Mouse (Mus musculus): ENCODE data around the gene Prkn.
A peak's percentile ranks its signal among the peaks of the same experiment; 100 is the strongest.
"Not testable (repeated sequence)": the region's sequence is repeated elsewhere in the genome, so short reads cannot be mapped to it uniquely, and the experiment has no call there.

The Prkn gene

DNA sequence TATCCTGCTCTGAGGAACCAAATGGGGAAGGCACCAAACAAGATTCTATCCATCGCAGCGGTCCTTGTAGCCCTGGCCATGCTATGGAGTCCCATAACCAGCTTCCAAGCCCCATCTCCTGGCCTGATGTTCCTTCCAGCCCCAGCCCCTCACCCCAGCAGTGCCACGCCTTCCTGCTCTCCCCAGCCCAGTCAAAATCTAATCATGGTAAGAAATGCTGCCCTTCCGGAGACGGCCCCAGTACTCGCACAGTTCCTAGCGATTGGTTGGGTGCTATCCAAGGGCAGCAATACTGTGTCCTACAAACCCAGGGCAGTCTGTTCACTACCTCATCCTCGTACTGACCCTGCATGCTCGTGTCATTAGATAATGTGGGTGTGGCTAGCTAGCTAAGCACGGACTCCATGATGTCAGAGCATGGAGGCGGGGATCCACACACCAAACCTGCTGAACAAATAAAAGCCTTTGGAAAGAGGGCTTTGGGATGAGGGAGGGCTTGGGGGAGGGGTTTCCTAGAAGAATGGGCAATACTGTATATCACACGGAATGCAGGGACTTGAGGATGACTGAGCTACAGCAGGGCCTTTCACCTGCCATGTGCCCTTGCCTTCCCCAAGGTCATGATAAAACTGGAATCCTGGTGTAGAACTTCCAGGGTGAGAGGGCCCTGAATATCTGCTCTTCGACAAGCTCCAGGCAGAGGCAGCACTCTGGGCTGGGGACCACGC is 1148.1 kb downstream of the Prkn start:
- no peak for DNase-seq (ENCODE audit: low spot score)

DNA sequence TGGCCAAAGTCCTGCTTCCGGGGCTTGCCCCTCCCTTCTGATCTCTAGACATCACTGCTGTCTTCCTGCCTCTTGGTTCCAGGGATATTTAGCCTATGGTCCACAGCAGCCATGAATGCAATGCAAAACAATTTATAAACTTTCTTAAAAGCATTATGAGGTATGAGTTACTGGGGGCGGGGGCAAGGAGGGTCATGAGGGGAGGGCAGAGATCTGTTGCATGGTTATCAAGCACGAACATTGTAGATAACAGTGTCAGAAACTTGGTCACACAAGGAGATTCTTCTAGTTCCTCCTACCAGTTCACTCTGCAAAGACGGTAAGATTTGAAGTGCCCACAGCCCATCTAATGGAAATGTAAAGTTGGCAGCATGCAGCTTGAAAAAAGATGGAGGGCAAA is 1149.1 kb downstream of the Prkn start:
- no peak for DNase-seq (ENCODE audit: low spot score)

DNA sequence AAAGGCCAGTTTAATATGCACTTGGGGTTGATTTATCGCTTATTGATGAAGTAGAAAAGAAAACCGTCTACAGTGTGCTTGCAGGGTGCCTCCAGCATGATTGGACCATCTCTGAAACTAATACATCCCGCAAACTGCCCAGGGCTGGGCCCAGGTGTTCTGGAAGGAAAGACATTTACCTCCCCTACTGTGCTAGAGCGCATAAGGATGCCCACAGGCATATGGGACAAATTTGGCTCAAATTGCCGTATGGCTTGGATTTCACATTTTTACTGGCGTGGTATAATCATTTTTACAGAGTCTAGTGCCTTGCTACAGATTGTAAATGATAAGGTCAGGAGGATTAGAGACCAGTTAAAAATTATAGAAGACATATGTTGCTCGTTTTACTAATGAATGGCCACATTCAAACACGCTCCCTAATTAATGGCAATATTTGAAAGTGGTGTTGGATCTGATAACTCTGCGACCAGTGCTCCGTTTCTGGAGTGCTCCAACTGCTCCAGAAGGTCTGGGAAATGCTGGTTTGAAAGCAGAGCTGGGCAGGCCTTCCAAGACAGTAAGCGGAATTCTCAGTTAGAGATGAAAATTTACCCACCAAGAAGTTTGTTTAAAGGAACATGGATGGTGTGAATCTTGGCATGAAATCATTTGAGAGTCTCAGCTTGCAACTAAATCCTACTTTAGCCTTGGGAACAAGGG is 1150.4 kb downstream of the Prkn start:
- DNase-seq (ENCODE audit: low spot score), result no peak

DNA sequence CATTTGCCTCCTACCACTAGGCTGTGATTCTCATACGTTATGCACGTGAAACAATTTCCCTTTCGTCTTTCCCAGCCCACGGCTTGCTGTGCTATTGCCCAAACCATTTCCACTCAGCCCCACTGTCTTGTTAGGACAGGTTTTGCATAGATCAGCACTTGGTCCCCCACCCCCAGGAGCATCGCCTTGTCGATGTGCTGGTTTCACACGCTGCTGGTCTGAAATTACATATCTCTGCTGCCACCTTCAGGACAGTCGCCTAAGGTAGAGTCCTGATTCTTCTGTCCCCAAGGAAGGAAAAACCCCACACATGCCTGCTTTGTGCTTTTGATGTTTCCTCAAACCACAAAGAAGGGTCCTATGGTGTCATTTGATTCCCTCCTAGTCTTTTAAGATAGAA is 1153.1 kb downstream of the Prkn start:
- no peak for DNase-seq (ENCODE audit: low spot score)

- no peak for DNase-seq (ENCODE audit: low spot score)
These were observed 1154.1 kb downstream of the Prkn start for GRCm38 (mm10) chr17:11994252-11994651.

GRCm38 (mm10) chr17:11994754-11995153 is 1154.6 kb downstream of the Prkn start:
- not testable (repeated sequence) for DNase-seq (ENCODE audit: low spot score)

DNA sequence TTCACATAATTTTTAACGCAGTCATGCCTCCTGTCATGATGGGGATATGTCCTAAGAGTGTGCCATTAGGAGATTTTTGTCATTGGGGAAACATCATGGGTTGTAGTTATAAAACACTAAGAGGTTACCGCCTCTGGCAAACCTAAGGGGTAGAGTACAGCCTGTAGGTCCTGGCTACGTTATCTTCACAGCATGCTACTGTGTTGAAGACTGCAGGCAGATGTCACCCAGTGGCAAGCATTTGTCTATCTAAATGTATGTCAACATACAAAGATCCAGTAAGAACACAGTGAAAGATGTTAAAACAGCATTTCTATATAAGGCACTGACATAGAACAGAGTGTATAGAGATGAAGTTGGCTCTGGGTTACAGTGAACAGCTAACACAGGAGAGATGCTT is 1155.3 kb downstream of the Prkn start:
- no peak for DNase-seq (ENCODE audit: low spot score)

DNA sequence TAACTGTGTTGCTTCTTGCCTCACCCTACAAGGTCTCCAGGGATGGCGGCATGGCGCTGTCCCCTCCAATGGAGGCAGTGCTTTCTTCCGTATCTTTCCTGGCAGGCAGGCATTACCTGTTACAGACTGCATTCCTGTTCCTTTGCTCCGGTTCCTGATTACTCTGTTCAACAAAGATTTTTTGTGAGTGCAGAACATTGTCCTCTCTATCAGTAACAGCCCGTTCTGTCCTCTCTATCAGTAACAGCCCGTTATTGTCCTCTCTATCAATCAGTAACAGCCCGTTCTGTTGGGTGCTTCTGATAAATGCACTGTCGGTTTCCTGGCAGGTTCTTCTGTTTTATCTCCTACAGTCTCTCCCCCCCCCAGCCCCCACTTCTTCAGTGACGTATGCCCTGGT is 1156.1 kb downstream of the Prkn start:
- peak; percentile 28 for DNase-seq (ENCODE audit: low spot score)

- DNase-seq (ENCODE audit: low spot score), result no peak
These were observed 1160.1 kb downstream of the Prkn start for GRCm38 (mm10) chr17:12000285-12000684.

DNA sequence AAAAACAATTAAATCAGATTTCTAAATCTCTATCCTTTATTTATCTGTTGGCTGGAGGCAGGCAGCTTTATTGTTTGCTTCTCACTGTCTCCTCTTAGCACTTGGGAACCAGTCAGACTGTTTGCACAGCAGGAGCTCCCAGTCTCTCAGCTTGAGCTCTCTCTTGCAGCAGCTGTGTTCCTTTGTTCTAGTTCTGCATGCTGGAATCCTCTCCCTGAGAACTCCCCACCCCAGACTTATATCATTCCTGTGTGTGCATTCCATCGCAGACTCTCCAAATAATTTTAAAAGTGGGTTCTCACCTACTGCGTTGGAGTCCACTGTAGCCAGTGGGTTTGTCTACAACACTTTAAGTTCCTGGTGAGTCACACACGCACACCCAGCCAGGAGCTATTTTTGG is 1181.1 kb downstream of the Prkn start:
- DNase-seq (ENCODE audit: low spot score), result no peak

DNA sequence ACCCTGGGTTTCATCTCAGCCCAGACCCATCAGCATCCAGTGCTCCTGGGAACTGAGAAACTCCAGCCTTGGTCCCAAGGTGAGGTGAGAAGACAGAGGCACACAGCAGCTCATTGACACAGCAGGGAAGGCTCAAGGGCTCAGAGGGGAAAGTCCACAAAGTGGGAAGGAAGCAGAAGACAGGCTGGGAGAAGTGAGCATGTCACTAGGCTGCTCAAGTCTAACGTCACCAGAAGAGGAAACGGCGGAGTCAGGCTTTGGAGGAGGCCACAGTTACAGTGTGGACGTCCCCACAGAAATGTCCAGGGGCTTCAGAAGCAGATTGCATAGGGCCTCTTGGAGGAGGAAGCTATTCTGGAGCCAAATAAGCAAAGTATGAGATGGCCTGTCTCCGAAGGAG is 1189.2 kb downstream of the Prkn start:
- DNase-seq (ENCODE audit: low spot score), result no peak

GRCm38 (mm10) chr17:12029921-12030461 is 1189.8 kb downstream of the Prkn start:
- DNase-seq (ENCODE audit: low spot score), result no peak

DNA sequence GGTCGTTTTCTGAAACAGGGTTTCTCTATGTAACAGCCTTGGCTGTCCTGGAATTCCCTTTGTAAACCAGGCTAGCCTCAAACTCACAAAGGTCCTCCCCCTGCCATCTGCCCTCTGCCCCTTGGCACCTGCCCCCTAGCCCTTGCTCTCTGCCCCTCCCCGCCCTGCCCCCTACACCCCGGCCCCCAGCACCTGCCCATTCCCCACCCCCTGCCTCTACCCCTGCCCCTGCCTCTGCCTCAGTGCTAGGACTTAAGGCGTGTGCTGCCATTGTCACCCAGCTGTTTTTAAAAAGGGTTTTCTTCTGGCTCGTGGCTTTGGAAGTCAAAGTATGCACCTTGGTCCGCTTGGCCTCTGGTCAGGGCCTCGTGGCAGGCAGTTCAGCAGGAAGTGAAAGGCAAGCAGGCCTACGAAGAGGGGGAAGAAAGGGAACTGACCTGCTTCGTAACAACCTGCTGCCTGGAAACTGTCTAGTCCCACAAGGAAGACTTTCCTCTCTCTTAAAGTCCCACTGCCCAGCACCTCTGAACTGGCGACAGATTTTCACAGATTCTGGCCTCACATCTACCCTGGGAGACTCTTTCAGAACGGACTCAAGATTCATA is 1190.5 kb downstream of the Prkn start:
- peak; percentile 26 for DNase-seq (ENCODE audit: low spot score)

GRCm38 (mm10) chr17:12031203-12031942 is 1191.2 kb downstream of the Prkn start:
- peak; percentile 48 for DNase-seq (ENCODE audit: low spot score)

DNA sequence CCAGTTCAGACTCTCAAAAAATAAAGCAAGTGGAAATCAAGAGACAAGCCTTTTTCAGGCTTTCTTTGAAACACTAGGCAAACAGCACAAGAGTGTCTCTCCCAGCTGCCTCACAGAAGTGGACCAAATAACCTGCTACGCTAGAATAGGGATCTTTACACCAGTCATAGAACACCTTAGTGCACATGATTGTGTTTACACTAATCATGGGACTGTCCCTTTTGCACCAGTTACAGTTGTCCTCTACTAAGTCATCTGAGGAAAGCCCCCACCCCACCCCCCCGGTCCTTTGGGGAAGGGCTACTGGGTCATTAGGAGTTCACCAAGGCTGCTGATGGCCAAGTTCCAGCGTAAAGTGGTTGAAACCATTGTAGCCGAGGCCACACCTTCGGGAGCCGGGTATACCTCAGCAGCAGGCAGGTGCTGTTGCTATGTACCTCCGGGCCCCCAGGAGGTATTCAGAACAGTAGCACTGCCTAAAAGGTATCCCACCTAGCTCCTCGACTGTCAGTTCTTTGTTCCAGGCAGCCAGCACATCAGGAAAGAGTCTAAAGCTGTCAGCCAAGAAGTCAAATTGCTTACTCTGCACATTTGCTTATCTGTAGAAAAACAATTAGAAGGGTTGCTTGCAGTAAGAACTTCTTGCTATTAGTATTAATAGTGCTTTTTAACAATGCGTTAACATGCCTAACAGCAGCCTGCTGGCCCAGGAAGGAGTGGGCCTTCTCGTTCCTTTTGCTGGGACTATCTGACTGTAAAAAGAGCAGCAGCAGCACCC is 1192.0 kb downstream of the Prkn start:
- no peak for DNase-seq (ENCODE audit: low spot score)

DNA sequence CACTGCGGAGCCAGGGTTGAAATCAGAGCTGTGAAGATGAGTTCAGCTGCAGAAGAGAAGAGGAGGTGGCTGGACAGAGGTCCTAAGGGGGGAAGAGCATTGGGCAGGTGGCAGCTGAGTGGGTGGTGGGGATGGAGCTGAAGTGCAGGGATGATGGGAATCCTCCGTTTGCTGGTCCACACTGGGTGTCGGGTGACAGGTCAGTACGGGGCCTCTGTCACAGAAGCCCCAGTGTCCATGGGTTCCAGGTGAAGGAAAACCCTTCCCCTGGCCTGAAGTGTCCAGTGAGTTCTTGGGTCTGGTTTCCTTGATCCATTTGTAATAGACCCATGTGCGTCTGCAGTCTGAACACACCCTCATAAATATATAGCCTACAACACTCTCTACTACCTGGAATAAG is 1195.2 kb downstream of the Prkn start:
- no peak for DNase-seq (ENCODE audit: low spot score)

DNA sequence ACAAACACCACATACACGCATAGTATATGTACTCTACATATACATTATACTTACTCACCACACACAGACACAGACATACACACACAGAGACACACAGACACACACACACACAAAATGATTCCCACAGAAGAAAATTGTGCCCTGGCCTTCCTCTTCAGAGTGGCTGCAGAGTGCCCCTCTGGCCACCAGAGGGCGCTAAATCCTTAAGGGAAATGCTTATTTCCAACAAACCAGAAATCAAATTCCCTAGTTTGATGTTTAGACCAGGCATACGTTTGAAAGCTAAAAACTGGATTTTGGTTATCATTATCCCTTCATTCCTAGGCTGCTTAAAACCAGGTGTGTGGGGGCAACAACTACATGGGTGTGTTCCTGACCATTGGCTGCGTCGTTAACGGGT is 1196.0 kb downstream of the Prkn start:
- DNase-seq (ENCODE audit: low spot score), result peak; percentile 44

DNA sequence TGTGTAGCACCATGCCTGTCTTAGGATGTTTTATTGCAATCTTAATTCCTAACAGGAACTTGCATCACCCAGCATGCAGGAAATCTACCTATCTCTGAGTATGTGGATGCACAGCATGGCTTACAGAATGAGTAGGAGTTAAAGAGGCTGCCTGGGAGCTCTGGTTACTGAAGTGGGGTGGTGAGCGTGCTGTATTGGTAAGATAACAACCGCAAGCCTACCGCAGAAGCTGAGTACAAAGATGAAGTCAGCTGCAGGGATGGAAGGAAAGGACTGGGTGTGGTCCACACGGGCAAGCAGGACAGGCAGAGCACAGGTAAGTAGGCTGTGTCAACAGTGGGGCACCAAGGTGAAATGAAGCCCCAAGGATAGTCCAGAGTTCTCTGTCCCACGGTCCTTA is 1196.9 kb downstream of the Prkn start:
- no peak for DNase-seq (ENCODE audit: low spot score)

DNA sequence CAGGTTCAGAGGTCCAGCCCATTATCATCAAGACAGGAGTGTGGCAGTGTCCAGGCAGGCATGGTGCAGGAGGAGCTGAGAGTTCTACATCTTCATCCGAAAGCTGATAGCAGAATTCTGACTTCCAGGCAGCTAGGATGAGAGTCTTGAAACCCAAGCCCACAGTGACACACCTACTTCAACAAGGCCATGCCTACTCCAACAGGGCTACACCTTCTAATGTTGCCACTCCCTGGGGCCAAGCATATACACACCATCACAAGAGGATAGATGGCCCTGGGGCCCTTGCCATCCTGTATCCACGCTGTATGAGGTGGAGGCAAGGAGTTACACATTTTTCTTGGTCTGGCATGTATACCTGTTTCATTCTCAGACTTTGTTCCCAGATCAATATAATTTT is 1197.4 kb downstream of the Prkn start:
- no peak for DNase-seq (ENCODE audit: low spot score)

GRCm38 (mm10) chr17:12038499-12038898 is 1198.3 kb downstream of the Prkn start:
- no peak for DNase-seq (ENCODE audit: low spot score)

GRCm38 (mm10) chr17:12039188-12039587 is 1199.0 kb downstream of the Prkn start:
- peak; percentile 64 for DNase-seq (ENCODE audit: low spot score)

DNA sequence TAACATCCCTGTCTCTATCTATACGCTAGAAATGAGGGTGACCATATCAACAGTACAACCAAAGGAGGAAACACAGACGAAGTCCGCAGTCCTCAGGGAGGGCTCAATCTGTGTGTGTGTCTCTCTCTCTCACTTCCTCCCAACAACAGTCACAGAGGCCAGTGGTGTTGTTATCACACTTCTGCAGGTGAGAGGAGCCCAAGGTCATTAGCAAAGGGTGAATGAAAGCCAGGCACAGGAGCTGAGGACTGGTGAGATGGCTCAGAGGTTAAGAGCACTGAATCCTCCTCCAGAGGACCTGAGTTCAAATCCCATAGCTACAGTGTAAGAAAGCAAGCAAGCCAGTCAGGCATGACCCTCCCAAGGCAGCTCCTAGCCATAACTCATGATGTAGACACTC is 1199.7 kb downstream of the Prkn start:
- no peak for DNase-seq (ENCODE audit: low spot score)
